Mouse (Mus musculus): ENCODE data around the gene Rasd1.

Gene Rasd1

DNA sequence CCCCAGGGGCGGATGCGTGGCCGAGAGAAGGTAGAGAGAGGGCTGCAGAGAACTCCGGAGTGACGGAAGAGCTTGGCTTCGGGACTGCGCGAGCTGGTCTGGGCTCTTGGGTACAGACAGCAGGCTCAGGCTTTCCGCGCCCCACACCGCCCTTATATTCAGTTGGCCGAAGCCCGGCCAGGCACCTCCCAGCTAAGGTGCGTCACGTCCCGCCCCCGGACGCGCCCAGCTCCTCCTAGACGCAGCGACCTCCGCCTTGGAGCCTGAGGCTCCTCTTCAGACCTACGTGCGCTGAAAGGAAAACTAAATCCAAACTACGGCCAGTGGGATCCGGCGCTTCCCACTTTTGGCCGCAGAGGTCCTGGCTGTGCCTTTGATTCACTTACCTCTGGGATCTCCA is at the start of gene Rasd1:
Gene Rasd1 (minus strand): TSS at position 127 of the 400 bp plus-strand sequence.
- DNase-seq (ENCODE audit: low spot score in 2 of 2): peak; percentile 55 to 64

GRCm38 (mm10) chr11:60011516-60011915 is 46.8 kb upstream of the Rasd1 start:
- DNase-seq (ENCODE audit: low spot score in 2 of 2): no peak

DNA sequence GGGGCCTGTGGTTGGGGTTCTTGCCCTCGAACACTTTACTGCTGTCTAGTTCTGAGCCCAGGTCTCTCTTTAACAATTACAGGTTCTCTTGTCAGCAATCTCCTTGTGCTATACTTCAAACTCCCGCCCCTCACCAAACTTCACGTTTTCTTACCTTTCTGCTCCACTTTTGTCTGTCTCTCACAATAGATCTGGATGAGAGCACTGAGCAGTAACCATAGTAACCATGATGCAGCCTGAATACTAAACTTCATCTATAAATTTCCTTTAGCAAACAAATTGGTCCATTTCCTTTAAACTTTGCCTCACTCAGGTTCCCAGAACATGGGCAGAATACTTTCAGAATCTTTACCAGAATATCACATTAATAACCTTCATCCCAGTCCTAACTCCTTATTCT is 44.7 kb upstream of the Rasd1 start:
- DNase-seq (ENCODE audit: low spot score in 2 of 2): no peak

GRCm38 (mm10) chr11:60005866-60006265 is 41.1 kb upstream of the Rasd1 start:
- no peak for DNase-seq (ENCODE audit: low spot score in 2 of 2)

- no peak for DNase-seq (ENCODE audit: low spot score in 2 of 2)
Observed at GRCm38 (mm10) chr11:60004716-60005115, 40.0 kb upstream of the Rasd1 start.

DNA sequence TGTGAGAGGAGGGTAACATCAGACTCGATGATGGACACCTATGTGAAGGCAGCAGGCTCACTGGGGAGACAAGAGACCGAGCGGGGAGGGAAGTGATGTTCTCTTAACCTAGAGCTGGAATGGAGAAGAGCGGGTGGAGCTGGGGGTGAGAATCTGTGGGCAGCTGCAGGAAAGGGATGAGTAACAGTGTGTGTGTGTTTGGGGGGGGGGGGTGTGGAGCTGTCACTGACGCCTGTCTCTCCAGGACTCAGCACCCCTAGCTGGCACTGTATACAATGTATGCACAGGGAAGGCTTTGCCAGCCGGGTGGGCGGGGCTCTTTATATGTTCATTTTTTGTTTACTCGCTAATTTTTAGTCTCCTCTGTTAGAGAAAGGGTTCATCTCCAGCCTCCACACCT is 39.1 kb upstream of the Rasd1 start:
- DNase-seq (ENCODE audit: low spot score in 2 of 2): no peak

DNA sequence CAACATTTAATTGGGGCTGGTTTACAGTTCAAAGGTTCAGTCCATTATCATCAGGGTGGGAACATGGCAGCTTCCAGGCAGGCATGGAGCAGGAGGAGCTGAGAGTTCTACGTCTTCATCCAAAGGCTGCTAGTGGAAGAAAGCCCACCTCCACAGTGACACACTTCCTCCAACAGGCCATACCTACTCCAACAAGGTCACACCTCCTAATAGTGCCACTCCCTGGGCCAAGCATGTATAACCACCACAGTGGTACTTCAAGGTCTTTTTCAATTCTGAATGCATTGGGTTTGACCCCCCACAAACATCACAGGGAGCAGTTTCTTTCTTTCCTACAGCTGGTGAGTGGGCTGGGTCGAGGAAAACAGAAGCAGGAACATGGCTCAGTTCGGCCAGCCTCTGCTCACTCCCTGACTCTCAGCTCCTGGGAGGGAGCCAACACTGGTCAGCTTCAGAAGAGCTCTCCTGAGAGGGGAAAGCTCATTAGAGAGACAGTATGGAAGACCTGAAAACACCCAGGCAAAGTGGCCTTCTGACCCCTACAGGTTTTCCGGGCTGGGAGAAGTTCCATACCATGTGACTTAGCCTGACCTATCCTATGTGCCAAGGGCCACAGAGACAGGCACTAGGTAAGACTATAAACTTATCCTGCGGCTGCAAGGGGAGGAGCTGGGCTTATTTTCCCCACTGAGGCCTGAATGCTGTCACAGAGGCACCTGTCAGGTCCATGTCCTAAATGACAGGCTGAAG is 36.7 kb upstream of the Rasd1 start:
- DNase-seq (ENCODE audit: low spot score in 2 of 2): no peak

DNA sequence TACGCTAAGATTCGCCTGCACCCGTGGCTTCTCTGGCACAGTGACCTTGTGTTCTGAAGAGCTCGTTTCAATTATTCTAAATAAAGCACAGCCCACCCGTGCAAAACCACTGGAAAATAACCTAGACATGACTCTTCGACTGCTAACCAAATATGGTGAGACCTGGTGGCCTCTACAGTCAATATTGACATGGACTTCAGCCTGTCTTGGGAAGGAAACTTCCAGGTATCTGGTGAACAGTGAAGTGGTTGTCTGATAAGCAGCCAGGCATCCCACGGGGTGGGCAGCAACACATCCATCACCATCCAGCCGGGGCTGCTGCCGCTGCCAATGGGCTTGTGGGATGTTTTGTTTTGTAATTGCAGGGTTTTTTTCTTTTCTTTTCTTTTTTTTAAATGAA is 29.6 kb upstream of the Rasd1 start:
- DNase-seq (ENCODE audit: low spot score in 2 of 2): no peak

GRCm38 (mm10) chr11:59991365-59991764 is 26.6 kb upstream of the Rasd1 start:
- no peak for DNase-seq (ENCODE audit: low spot score in 2 of 2)

DNA sequence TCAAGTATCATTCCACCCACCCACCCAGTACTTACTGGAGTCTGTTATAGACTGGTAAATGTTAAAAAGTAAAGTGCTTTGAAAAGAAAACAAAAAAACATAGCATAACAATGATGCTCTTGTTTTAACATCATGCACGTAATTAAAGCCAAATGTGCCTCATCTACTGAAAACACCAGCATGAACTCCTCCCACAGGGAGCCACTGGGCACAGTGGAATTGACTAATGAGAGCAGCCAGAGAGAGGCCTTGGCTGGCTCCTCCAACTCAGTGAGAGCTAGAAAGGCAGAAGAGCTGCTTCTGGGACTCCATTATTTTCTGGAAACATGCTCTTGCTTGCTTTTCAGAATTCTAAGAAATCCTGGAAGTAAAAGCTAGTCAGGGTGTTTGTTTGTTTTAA is 24.7 kb upstream of the Rasd1 start:
- DNase-seq (ENCODE audit: low spot score in 2 of 2): no peak

DNA sequence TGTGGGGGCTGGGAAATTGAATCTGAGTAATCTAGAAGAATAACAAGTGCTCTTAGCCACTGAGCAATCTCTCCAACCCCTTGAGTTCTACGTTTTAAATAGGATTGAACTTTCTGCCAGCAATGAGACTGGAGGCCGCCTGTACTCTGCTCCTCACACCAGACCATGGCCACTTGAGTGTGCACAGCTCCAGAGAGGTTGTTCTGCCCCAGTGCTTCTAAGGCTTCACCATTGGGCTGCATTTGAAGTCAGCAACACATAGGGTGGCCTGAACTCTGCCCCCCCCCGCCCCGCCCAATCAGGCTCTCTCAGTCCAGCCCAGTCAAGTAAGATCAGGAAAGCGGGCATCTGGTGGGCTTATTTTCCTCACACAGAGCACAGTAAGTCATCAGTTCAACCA is 13.1 kb upstream of the Rasd1 start:
- no peak for DNase-seq (ENCODE audit: low spot score in 2 of 2)

DNA sequence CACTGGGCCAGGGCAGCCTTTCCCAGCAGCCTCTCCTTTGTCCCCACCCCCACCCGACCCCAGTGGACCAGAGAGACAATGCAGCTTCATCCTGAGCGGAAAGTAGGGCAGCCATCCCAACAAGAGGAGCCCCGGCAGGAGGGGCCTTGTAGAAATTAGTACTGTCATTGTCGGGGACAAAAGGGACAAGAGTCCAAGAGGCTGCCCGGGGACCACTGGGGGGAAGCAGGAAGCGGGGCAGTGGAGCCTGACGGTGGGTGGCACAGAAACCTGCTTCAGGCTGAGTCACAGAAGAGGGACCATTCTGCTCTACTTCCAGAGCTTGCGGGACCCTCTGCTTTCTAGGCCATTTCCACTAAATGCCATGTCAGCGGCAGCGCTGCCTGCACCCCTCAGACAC is 10.5 kb upstream of the Rasd1 start:
- DNase-seq (ENCODE audit: low spot score in 2 of 2): no peak

DNA sequence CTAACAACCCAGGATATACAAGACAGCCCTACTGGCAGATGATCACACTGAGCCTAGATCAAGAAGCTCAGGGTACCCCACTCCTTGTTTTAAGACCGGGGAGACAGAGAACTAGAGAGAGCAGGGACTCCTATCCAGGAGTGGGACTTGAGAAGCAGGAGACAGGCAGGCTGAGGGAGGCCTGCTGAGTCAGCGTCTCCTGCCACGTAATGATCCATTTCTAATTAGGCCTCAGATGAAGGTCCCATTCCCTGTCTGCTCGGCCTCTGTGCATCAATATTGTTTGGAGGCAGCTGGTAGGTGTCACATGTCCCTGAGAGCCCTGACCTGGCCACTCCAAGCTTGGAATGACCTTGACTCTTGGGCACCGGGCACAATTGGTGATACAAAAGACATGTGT is 8.6 kb upstream of the Rasd1 start:
- DNase-seq (ENCODE audit: low spot score in 2 of 2): no peak

DNA sequence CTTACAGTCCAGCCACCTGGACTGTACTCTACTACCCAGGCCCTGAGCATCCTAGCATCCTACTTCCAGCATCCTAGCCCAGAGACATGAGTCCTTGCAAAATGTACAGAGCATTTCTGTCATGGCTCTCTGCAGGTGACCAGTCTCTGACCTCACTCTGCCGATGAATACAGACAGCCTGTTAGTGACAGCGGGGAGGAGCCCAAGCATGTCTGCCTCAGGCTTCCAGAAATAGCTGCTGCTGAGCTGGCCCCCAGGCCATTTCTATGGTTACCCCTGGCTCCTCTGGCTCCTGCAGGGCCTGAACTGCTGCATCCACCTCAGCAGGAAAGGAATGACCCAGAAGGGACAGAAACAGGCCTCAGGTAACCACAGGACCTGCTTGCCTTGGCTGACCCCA is 6.9 kb upstream of the Rasd1 start:
- no peak for DNase-seq (ENCODE audit: low spot score in 2 of 2)

DNA sequence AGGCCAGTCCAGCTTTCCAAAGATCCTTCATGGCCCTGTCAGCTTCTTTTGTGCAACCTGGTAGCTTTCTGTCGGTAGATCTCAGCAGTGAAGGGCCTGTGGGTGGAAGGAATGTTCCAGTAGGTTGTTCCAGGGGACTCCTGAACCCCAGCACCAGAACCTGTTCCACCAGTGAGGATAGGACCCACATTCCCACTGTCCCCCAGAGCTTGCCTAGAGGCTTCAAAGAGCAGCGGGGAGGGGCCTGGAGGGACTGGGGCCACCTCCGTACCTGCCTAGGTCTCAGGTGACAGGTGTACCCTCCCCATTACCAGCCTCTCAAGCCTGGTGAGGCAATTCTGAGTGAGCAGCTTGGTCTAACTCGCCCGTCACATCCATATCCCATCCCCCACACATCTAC is 6.0 kb upstream of the Rasd1 start:
- no peak for DNase-seq (ENCODE audit: low spot score in 2 of 2)

DNA sequence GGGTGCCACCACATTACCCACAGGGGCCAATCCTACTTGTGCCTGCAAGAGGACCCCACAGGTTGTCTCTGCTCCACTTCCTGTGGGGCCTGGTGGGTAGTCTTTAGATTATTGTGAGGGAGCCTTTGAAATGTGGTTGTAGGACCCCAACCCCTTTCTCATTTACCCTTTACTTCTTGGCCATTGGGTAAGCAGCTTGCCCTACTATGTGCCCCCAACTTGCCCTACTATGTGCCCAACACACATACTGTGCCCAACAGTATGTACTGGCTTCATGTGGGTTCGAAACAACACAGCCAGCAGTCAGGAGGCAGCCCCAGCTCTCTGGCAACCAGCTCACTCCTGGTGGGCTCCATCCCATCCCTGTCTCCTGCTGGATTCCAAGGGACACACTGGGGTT is 3.0 kb upstream of the Rasd1 start:
- DNase-seq (ENCODE audit: low spot score in 2 of 2): no peak

DNA sequence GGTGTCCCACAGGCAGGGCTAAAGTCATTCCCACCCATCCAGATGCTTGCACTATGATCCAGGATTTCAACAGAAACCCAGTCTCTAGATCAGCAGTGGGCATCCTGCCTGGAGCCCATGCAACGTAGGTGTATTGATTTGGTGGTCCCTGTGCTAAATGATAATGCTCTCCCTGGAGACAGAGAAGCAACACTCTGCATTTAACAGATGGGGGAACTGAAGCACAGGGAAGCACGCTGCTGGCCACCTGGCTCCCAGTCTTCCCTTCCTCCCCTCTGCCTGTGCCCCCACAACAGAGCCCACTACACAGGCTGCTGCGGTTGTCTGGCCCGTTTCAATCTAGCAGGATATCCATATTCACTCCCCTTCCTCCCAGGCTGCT is 1.3 kb upstream of the Rasd1 start:
- peak; percentile 38 to 48 for DNase-seq (ENCODE audit: low spot score in 2 of 2)

GRCm38 (mm10) chr11:59965227-59966101 is 720 bp upstream of the Rasd1 start:
- DNase-seq (ENCODE audit: low spot score in 2 of 2): peak; percentile 71 to 81

DNA sequence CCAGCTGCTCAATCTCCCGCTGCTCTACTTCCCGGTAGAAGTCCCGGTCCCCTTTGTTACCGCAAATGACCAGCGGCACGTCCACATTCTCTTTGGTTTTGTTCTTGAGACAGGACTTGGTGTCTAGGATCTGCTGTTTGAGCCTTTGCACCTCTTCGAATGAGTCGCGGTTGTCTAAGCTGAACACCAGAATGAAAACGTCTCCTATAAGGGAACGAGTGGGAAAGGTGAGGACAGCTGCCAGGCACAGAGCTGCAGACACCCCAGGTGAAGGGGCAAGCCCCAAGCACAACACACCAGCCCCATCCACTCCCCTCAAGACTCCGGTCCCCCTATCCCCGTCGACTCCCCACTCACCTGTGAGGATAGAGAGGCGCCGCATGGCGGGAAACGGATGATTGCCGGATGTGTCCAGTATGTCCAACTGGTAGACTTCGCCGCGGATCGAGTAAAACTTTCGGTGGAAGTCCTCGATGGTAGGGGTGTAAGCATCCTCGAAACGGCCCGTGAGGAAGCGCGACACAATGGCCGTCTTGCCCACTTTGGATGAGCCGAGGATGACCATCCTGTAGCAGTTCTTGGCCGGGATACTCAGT is 483 bp downstream of the Rasd1 start:
- DNase-seq (ENCODE audit: low spot score in 2 of 2): no peak

GRCm38 (mm10) chr11:59963364-59964162 is 1.2 kb downstream of the Rasd1 start:
- no peak for DNase-seq (ENCODE audit: low spot score in 2 of 2)

DNA sequence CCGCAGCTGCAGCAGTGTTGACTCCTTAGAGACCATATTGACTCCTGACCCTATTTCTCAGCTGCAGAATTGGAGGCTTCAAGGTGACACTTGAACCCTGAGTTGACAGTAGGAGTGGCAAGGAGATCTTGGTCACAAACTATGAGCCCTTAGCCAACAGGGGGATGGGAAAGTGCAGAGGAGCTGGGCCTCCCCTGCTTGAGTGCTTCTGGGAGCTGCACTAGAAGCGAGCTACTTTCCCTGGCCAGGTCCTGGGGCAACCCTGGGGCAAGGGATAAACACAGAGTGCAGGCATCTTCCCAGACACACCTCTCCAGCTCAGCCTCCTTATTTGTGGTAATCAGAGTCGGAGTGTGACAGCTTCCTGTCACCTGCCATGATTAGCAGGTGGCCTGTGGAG is 2.2 kb downstream of the Rasd1 start:
- no peak for DNase-seq (ENCODE audit: low spot score in 2 of 2)

DNA sequence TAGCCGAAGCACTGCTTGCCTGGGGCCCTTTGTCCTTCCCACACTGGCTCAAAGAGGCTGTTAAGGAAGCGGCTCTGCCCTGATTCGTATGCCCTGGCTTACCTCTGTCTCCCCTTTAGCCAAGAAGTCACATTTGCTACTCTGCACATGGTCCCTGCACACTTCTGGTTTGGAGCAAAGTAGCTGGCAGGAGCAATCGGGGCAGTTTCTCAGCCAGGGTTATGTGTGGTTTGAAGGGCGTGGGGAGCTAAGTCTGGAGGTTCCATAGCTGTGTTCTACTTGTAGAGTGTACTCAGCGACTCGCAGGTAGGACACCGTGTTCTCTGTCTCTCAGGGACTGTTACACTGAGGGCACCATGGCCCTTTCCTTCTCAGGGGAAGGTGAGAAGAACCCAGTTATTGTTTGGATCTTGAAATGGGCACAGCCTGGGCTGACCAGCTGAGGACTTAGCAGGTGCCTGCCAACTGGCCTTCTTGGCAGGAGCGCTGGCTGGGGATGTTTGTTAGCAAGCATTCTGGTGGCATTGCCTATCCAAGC is 3.3 kb downstream of the Rasd1 start:
- no peak for DNase-seq (ENCODE audit: low spot score in 2 of 2)

Measured in right cerebral cortex, postnatal 10 days (tissue).